Mouse (Mus musculus): Measurements from ENCODE around the gene Por.

GRCm38 (mm10) chr5:135763526-135763925, 93.7 kb downstream of the Por start:
- TF ChIP-seq TAL1 (conservative IDR thresholded peaks at IDR 0.05; ENCODE audit: low read depth, low read length) (no peak), CTCF (IDR thresholded peaks at IDR 0.05; ENCODE audit: low read depth, low read length) (peak; percentile 69), GATA1 (IDR thresholded peaks at IDR 0.05; ENCODE audit: borderline replicate concordance, low read length) (no peak)

Data from G1E (cell line).